Mouse (Mus musculus) olfactory bulb, adult 2 months (tissue): ENCODE measurements around the gene Suds3.

Experiments
- CTCF ChIP-seq: fragments of 200-500 bp; IDR thresholded peaks from 2 replicates; pipeline ENCODE4 v1.5.1; 2012; ENCODE audit warnings: low read depth, mild to moderate bottlenecking, low read length, moderate library complexity; ENCODE audit not compliant: insufficient read depth
- POLR2A ChIP-seq: fragments of 200-500 bp; IDR thresholded peaks from 2 replicates; pipeline ENCODE4 v1.6.1; 2012; ENCODE audit warnings: mild to moderate bottlenecking, low read depth, low read length, moderate library complexity; ENCODE audit not compliant: insufficient read depth

DNA sequence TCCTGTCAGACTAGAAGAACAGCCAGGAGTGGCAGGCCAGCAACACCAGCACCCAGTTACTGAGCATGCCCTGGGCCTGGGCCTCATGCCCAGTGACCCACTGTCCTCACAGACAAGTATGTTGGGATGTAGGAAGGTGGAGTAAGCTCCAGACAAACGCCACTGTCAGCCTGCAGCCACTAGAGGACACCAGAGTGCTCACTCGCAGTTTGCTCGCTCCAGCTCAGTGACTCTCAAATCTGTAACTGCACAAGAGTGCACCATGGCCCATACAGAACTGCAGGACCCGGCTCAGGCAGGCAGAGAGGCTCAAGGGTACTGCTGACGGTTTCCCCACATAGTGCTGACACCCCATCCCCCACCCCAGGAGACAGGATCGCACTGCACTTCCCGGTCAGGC lies 21.5 kb downstream of the Suds3 start:
- TF ChIP-seq POLR2A: no peak
- TF ChIP-seq CTCF: peak; percentile 58
